In genomic region chr7:24735970-24736670, GRCm38 (mm10) we compare ENCODE assay signal across 9 mouse cellular contexts. TPM values are rescaled to one million over a fixed set of nuclear protein-coding genes. Genes with fewer than 3 reads are reported as not detected.
A peak's percentile ranks its signal among the peaks of the same experiment; 100 is the strongest.
DNase-seq lines count a peak whose midpoint lies in the region; ATAC-seq and TF ChIP-seq lines count a peak whose summit lies in the region.
"Had no signal": no experiment of that assay in that cellular context is flagged by ENCODE, and none has a peak within 500 bp of the region (broad histone marks: within the 10 kb centered on the region; RNA-seq: fewer than 3 reads in every experiment).

No protein-coding gene starts in this region.

- H3K27ac ChIP-seq in lung, embryonic 14.5 days (ENCODE audit: low read depth), result no peak overlapping the region
- H3K27ac ChIP-seq in intestine, embryonic 16.5 days (ENCODE audit: low read length), result no peak overlapping the region
- H3K27ac ChIP-seq in lung, embryonic 16.5 days (ENCODE audit: low read length), result no peak overlapping the region

- intact Hi-C loops in left cerebral cortex, postnatal 14 days (cut with DNase I), result loop anchor here (10.0 kb wide), 1 partner anchor 61 kb away; the partner anchor contains the start of gene Tex101

- H3K27me3 ChIP-seq in lung, embryonic 14.5 days (ENCODE audit: insufficient read depth, low read length), result no peaks in the 10 kb centered on the region
- no peaks in the 10 kb centered on the region for H3K27me3 ChIP-seq in intestine, embryonic 16.5 days (replicated peaks; ENCODE audit: control insufficient read depth, insufficient read depth, low read length)
- H3K27me3 ChIP-seq in lung, embryonic 16.5 days (ENCODE audit: control insufficient read depth, insufficient read depth, low read depth, low read length), result no peaks in the 10 kb centered on the region

- no peak overlapping the region for H3K4me3 ChIP-seq in lung, embryonic 14.5 days (ENCODE audit: low read depth, low read length)
- no peak overlapping the region for H3K4me3 ChIP-seq in intestine, embryonic 16.5 days (ENCODE audit: low read length)
- H3K4me3 ChIP-seq in lung, embryonic 16.5 days (ENCODE audit: low read length), result no peak overlapping the region

- peak; percentile 58 for DNase-seq in lung, embryonic 14.5 days
- no peak for DNase-seq in lung, postnatal 25 days (ENCODE audit: low spot score)
- peak; percentile 64 for DNase-seq in embryo, embryonic 9.5 days (ENCODE audit: extremely low spot score)
- DNase-seq in retina, postnatal 1 day, result peak; percentile 76
- DNase-seq in left cerebral cortex, postnatal 14 days (ENCODE audit: low spot score in 2 of 2), result no peak
- DNase-seq in urinary bladder, adult 2 months (ENCODE audit: low spot score), result no peak

- no peaks in the 10 kb centered on the region for H3K4me1 ChIP-seq in lung, embryonic 14.5 days (ENCODE audit: insufficient read depth)
- no peaks in the 10 kb centered on the region for H3K4me1 ChIP-seq in intestine, embryonic 16.5 days (ENCODE audit: control insufficient read depth, insufficient read depth, low read length)
- 0 out of 2 replicates have a peak, but pooled peaks cover 2% of the 10 kb centered on the region for H3K4me1 ChIP-seq in lung, embryonic 16.5 days (replicated peaks; ENCODE audit: control insufficient read depth, insufficient read depth, low read length)

- H3K36me3 ChIP-seq in lung, embryonic 14.5 days (ENCODE audit: insufficient read depth), result no peaks in the 10 kb centered on the region
- H3K36me3 ChIP-seq in intestine, embryonic 16.5 days (ENCODE audit: control insufficient read depth, insufficient read depth, low read length), result no peaks in the 10 kb centered on the region
- no peaks in the 10 kb centered on the region for H3K36me3 ChIP-seq in lung, embryonic 16.5 days (ENCODE audit: control insufficient read depth, insufficient read depth, low read length)

- H3K9ac ChIP-seq in lung, embryonic 14.5 days, result no peak overlapping the region
- H3K9ac ChIP-seq in intestine, embryonic 16.5 days (ENCODE audit: low read depth, low read length), result no peak overlapping the region
- H3K9ac ChIP-seq in lung, embryonic 16.5 days (ENCODE audit: low read length), result no peak overlapping the region

- 18% methylated on average over 17 of the region's 17 CpGs for WGBS in lung, embryonic 14.5 days
- WGBS in intestine, embryonic 16.5 days, result 13% methylated on average over 17 of the region's 17 CpGs
- WGBS in lung, embryonic 16.5 days, result 15% methylated on average over 17 of the region's 17 CpGs

- peak; percentile 47; the same call in 1 of the 2 replicates for ATAC-seq in lung, embryonic 14.5 days (ENCODE audit: insufficient read depth)
- ATAC-seq in intestine, embryonic 16.5 days, result peak; percentile 58; the same call in 1 of the 2 replicates
- ATAC-seq in lung, embryonic 16.5 days (ENCODE audit: low read depth), result peak; percentile 47; the same call in 1 of the 2 replicates

- 0 out of 2 replicates have a peak overlapping the region, but pooled peaks have one; percentile 15 for H3K4me2 ChIP-seq in lung, embryonic 14.5 days
- H3K4me2 ChIP-seq in intestine, embryonic 16.5 days (ENCODE audit: low read depth, low read length), result no peak overlapping the region
- 0 out of 2 replicates have a peak overlapping the region, but pooled peaks have one; percentile 22 for H3K4me2 ChIP-seq in lung, embryonic 16.5 days (ENCODE audit: low read depth, low read length)

- no peaks in the 10 kb centered on the region for H3K9me3 ChIP-seq in lung, embryonic 14.5 days (ENCODE audit: low read depth, low read length)
- H3K9me3 ChIP-seq in intestine, embryonic 16.5 days (ENCODE audit: control insufficient read depth, low read length), result no peaks in the 10 kb centered on the region
- no peaks in the 10 kb centered on the region for H3K9me3 ChIP-seq in lung, embryonic 16.5 days (ENCODE audit: control insufficient read depth, low read length)

- TF ChIP-seq CTCF in lung, embryonic 14.5 days (IDR thresholded peaks at IDR 0.05; ENCODE audit: low read depth), result no peak

RNA-seq across cellular contexts. Expression of gene Gm4763, which starts 9.4 kb away (rescaled TPM):
- polyA plus RNA-seq in lung, embryonic 14.5 days (2014; fragmentation: Nextera tagmentation; extraction: Ambion mirVana), result not detected in 2 replicates
- polyA plus RNA-seq in intestine, embryonic 16.5 days (2015; fragmentation: Nextera tagmentation; extraction: Ambion mirVana), result not detected in 2 replicates
- polyA plus RNA-seq in lung, embryonic 16.5 days (2015; fragmentation: Nextera tagmentation; extraction: Ambion mirVana), result not detected in 2 replicates
- total RNA-seq in left cerebral cortex, postnatal 14 days (2021), result not detected
- polyA plus RNA-seq in urinary bladder, adult 2 months (2012; rRNA removed), result not detected in 2 replicates
- polyA plus RNA-seq: large intestine, adult 2 months had no signal

RNA-seq across cellular contexts. Expression of gene Cd177, which starts 24.0 kb away (rescaled TPM):
- polyA plus RNA-seq in lung, embryonic 14.5 days (2014; fragmentation: Nextera tagmentation; extraction: Ambion mirVana), result 0.13 TPM in 1 of 2 replicates, not detected in the other
- 3.3 and 3.4 TPM in 2 replicates for polyA plus RNA-seq in intestine, embryonic 16.5 days (2015; fragmentation: Nextera tagmentation; extraction: Ambion mirVana)
- polyA plus RNA-seq in lung, embryonic 16.5 days (2015; fragmentation: Nextera tagmentation; extraction: Ambion mirVana), result 1.5 and 1.8 TPM in 2 replicates
- not detected for total RNA-seq in left cerebral cortex, postnatal 14 days (2021)
- 0.04 and 0.07 TPM in 2 replicates for polyA plus RNA-seq in urinary bladder, adult 2 months (2012; rRNA removed)

RNA-seq across cellular contexts. Expression of gene BC049730, which starts 27.1 kb away (rescaled TPM):
- polyA plus RNA-seq in lung, embryonic 14.5 days (2014; fragmentation: Nextera tagmentation; extraction: Ambion mirVana), result not detected in 2 replicates
- not detected in 2 replicates for polyA plus RNA-seq in intestine, embryonic 16.5 days (2015; fragmentation: Nextera tagmentation; extraction: Ambion mirVana)
- not detected in 2 replicates for polyA plus RNA-seq in lung, embryonic 16.5 days (2015; fragmentation: Nextera tagmentation; extraction: Ambion mirVana)
- not detected for total RNA-seq in left cerebral cortex, postnatal 14 days (2021)
- not detected in 2 replicates for polyA plus RNA-seq in urinary bladder, adult 2 months (2012; rRNA removed)
- polyA plus RNA-seq: large intestine, adult 2 months had no signal

RNA-seq across cellular contexts. Expression of gene Ceacam10, which starts 40.9 kb away (rescaled TPM):
- not detected in 2 replicates for polyA plus RNA-seq in lung, embryonic 14.5 days (2014; fragmentation: Nextera tagmentation; extraction: Ambion mirVana)
- 0.48 and 0.62 TPM in 2 replicates for polyA plus RNA-seq in intestine, embryonic 16.5 days (2015; fragmentation: Nextera tagmentation; extraction: Ambion mirVana)
- not detected in 2 replicates for polyA plus RNA-seq in lung, embryonic 16.5 days (2015; fragmentation: Nextera tagmentation; extraction: Ambion mirVana)
- total RNA-seq in left cerebral cortex, postnatal 14 days (2021), result not detected
- not detected in 2 replicates for polyA plus RNA-seq in urinary bladder, adult 2 months (2012; rRNA removed)

RNA-seq across cellular contexts. Expression of gene Tex101, which starts 59.6 kb away (rescaled TPM):
- polyA plus RNA-seq in lung, embryonic 14.5 days (2014; fragmentation: Nextera tagmentation; extraction: Ambion mirVana), result not detected in 2 replicates
- 0.12 TPM in 1 of 2 replicates, not detected in the other for polyA plus RNA-seq in intestine, embryonic 16.5 days (2015; fragmentation: Nextera tagmentation; extraction: Ambion mirVana)
- not detected in 2 replicates for polyA plus RNA-seq in lung, embryonic 16.5 days (2015; fragmentation: Nextera tagmentation; extraction: Ambion mirVana)
- total RNA-seq in left cerebral cortex, postnatal 14 days (2021), result not detected
- polyA plus RNA-seq in urinary bladder, adult 2 months (2012; rRNA removed), result not detected in 2 replicates
- polyA plus RNA-seq: large intestine, adult 2 months had no signal

Comparison
In these comparisons a context has a peak if more than half of its experiments do, and no peak if none do; other contexts are left out.
1. DNase-seq: peak in lung, embryonic 14.5 days (single experiment), embryo, embryonic 9.5 days (single experiment) and retina, postnatal 1 day (single experiment); none in lung, postnatal 25 days (single experiment), left cerebral cortex, postnatal 14 days (0 of 2) and urinary bladder, adult 2 months (single experiment).
2. Peak in every context shown above with its lines, with median percentiles within 50 percentile points of each other: ATAC-seq.